Mouse (Mus musculus): ENCODE data around the gene Chpf.
A peak's percentile ranks its signal among the peaks of the same experiment; 100 is the strongest.

The Chpf gene

GRCm38 (mm10) chr1:75501905-75502304 is 22.8 kb upstream of the Chpf start:
- ATAC-seq (ENCODE audit: insufficient number of reproducible peaks, low FRiP score, low TSS enrichment): no peak

- no peak for ATAC-seq (ENCODE audit: insufficient number of reproducible peaks, low FRiP score, low TSS enrichment)
Observed at GRCm38 (mm10) chr1:75499441-75499840, 20.3 kb upstream of the Chpf start.

GRCm38 (mm10) chr1:75498897-75499296 is 19.8 kb upstream of the Chpf start:
- ATAC-seq (ENCODE audit: insufficient number of reproducible peaks, low FRiP score, low TSS enrichment): no peak

GRCm38 (mm10) chr1:75494878-75495548 is 15.9 kb upstream of the Chpf start:
- ATAC-seq (ENCODE audit: insufficient number of reproducible peaks, low FRiP score, low TSS enrichment): no peak

GRCm38 (mm10) chr1:75492579-75493170 is 13.6 kb upstream of the Chpf start:
- ATAC-seq (ENCODE audit: insufficient number of reproducible peaks, low FRiP score, low TSS enrichment): no peak

- ATAC-seq (ENCODE audit: insufficient number of reproducible peaks, low FRiP score, low TSS enrichment): no peak
Observed at GRCm38 (mm10) chr1:75490785-75491551, 11.9 kb upstream of the Chpf start.

GRCm38 (mm10) chr1:75487405-75488161 is 8.5 kb upstream of the Chpf start:
- peak; percentile 81 for ATAC-seq (ENCODE audit: insufficient number of reproducible peaks, low FRiP score, low TSS enrichment)

GRCm38 (mm10) chr1:75487040-75487404 is 7.9 kb upstream of the Chpf start:
- no peak for ATAC-seq (ENCODE audit: insufficient number of reproducible peaks, low FRiP score, low TSS enrichment)

GRCm38 (mm10) chr1:75486561-75486960 is 7.5 kb upstream of the Chpf start:
- ATAC-seq (ENCODE audit: insufficient number of reproducible peaks, low FRiP score, low TSS enrichment): no peak

GRCm38 (mm10) chr1:75480735-75481134 is 1.6 kb upstream of the Chpf start:
- no peak for ATAC-seq (ENCODE audit: insufficient number of reproducible peaks, low FRiP score, low TSS enrichment)

GRCm38 (mm10) chr1:75480036-75480435 is 929 bp upstream of the Chpf start:
- no peak for ATAC-seq (ENCODE audit: insufficient number of reproducible peaks, low FRiP score, low TSS enrichment)

- ATAC-seq (ENCODE audit: insufficient number of reproducible peaks, low FRiP score, low TSS enrichment): peak; percentile 7; the same call in 1 of the 2 replicates
Observed at GRCm38 (mm10) chr1:75479635-75479989, 505 bp upstream of the Chpf start.

GRCm38 (mm10) chr1:75478497-75478896 is 610 bp downstream of the Chpf start:
- ATAC-seq (ENCODE audit: insufficient number of reproducible peaks, low FRiP score, low TSS enrichment): no peak; the same call in 1 of the 2 replicates

- ATAC-seq (ENCODE audit: insufficient number of reproducible peaks, low FRiP score, low TSS enrichment): no peak
Observed at GRCm38 (mm10) chr1:75477966-75478290, 1.2 kb downstream of the Chpf start.

GRCm38 (mm10) chr1:75477264-75477965 is 1.7 kb downstream of the Chpf start:
- ATAC-seq (ENCODE audit: insufficient number of reproducible peaks, low FRiP score, low TSS enrichment): peak; percentile 42

- ATAC-seq (ENCODE audit: insufficient number of reproducible peaks, low FRiP score, low TSS enrichment): no peak
Observed at GRCm38 (mm10) chr1:75476441-75476840, 2.7 kb downstream of the Chpf start.

GRCm38 (mm10) chr1:75469287-75469825 is 9.8 kb downstream of the Chpf start:
- ATAC-seq (ENCODE audit: insufficient number of reproducible peaks, low FRiP score, low TSS enrichment): no peak

GRCm38 (mm10) chr1:75467215-75467927 is 11.7 kb downstream of the Chpf start:
- ATAC-seq (ENCODE audit: insufficient number of reproducible peaks, low FRiP score, low TSS enrichment): peak; percentile 67; the same call in 1 of the 2 replicates

GRCm38 (mm10) chr1:75463652-75464204 is 15.4 kb downstream of the Chpf start:
- ATAC-seq (ENCODE audit: insufficient number of reproducible peaks, low FRiP score, low TSS enrichment): no peak
